8 mouse cellular contexts compared by ENCODE assay signal in genomic region chr2:29619484-29620300, GRCm38 (mm10). TPM values are rescaled to one million over a fixed set of nuclear protein-coding genes. Genes with fewer than 3 reads are reported as not detected.
DNase-seq lines count a peak whose midpoint lies in the region; ATAC-seq lines count a peak whose summit lies in the region.

Gene Rapgef1 (plus strand): TSS chr2:29619720.

- peak within 1 kb of the TSS; percentile 96 for H3K9ac ChIP-seq in embryonic facial prominence, embryonic 14.5 days (ENCODE audit: low read depth, low read length)
- H3K9ac ChIP-seq in limb, embryonic 13.5 days: peak within 1 kb of the TSS; percentile 93
- H3K9ac ChIP-seq in midbrain, embryonic 15.5 days: peak within 1 kb of the TSS; percentile 69

- H3K4me1 ChIP-seq in embryonic facial prominence, embryonic 14.5 days (ENCODE audit: control insufficient read depth, insufficient read depth, low read length): peaks cover 8% of the 10 kb centered on the region
- peaks cover 43% of the 10 kb centered on the region for H3K4me1 ChIP-seq in limb, embryonic 13.5 days
- H3K4me1 ChIP-seq in midbrain, embryonic 15.5 days: peaks cover 29% of the 10 kb centered on the region

- no peaks in the 10 kb centered on the region for H3K27me3 ChIP-seq in embryonic facial prominence, embryonic 14.5 days (replicated peaks; ENCODE audit: control insufficient read depth, insufficient read depth, low read length)
- no peaks in the 10 kb centered on the region for H3K27me3 ChIP-seq in limb, embryonic 13.5 days
- H3K27me3 ChIP-seq in midbrain, embryonic 15.5 days (replicated peaks): no peaks in the 10 kb centered on the region

- no peaks in the 10 kb centered on the region for H3K36me3 ChIP-seq in embryonic facial prominence, embryonic 14.5 days (ENCODE audit: control insufficient read depth, insufficient read depth, low read length)
- 0 out of 2 replicates have a peak, but pooled peaks cover 6% of the 10 kb centered on the region for H3K36me3 ChIP-seq in limb, embryonic 13.5 days
- H3K36me3 ChIP-seq in midbrain, embryonic 15.5 days (replicated peaks): no peaks in the 10 kb centered on the region

- ATAC-seq in embryonic facial prominence, embryonic 14.5 days (ENCODE audit: low read depth): peak; percentile 83
- peak; percentile 82 for ATAC-seq in limb, embryonic 13.5 days (ENCODE audit: low FRiP score, low read depth)
- peak; percentile 91 for ATAC-seq in midbrain, embryonic 15.5 days (replicated peaks)

- DNase-seq in 416B (ENCODE audit: low read depth): peak; percentile 68
- peak; percentile 83 to 97 for DNase-seq in adrenal gland, postnatal 4 days (ENCODE audit: low spot score in 2 of 2)
- DNase-seq in embryonic facial prominence, embryonic 14.5 days (ENCODE audit: low spot score): peak; percentile 53
- DNase-seq in heart, adult 8-10 months (ENCODE audit: low spot score): peak; percentile 86
- peak; percentile 63 to 78 for DNase-seq in kidney, adult 8-10 months
- peak; percentile 79 to 95 for DNase-seq in spleen, adult 18-20 months

- H3K9me3 ChIP-seq in embryonic facial prominence, embryonic 14.5 days (ENCODE audit: control insufficient read depth, low read length): no peaks in the 10 kb centered on the region
- no peaks in the 10 kb centered on the region for H3K9me3 ChIP-seq in limb, embryonic 13.5 days
- H3K9me3 ChIP-seq in midbrain, embryonic 15.5 days: no peaks in the 10 kb centered on the region

- peak within 1 kb of the TSS; percentile 90 for H3K27ac ChIP-seq in embryonic facial prominence, embryonic 14.5 days (replicated peaks; ENCODE audit: low read depth, low read length)
- peak within 1 kb of the TSS; percentile 88 for H3K27ac ChIP-seq in limb, embryonic 13.5 days
- peak within 1 kb of the TSS; percentile 92 for H3K27ac ChIP-seq in midbrain, embryonic 15.5 days

- WGBS in embryonic facial prominence, embryonic 14.5 days: 0% methylated on average over 13 of the region's 101 CpGs
- under 1% methylated on average over 62 of the region's 101 CpGs for WGBS in limb, embryonic 13.5 days
- WGBS in midbrain, embryonic 15.5 days: under 1% methylated on average over 70 of the region's 101 CpGs

- H3K4me2 ChIP-seq in embryonic facial prominence, embryonic 14.5 days (ENCODE audit: low read depth, low read length): peak within 1 kb of the TSS; percentile 57
- H3K4me2 ChIP-seq in limb, embryonic 13.5 days (replicated peaks): peak within 1 kb of the TSS; percentile 85
- peak within 1 kb of the TSS; percentile 72 for H3K4me2 ChIP-seq in midbrain, embryonic 15.5 days

- H3K4me3 ChIP-seq in embryonic facial prominence, embryonic 14.5 days (ENCODE audit: low read depth, low read length): peak within 1 kb of the TSS; percentile 82
- H3K4me3 ChIP-seq in limb, embryonic 13.5 days: peak within 1 kb of the TSS; percentile 84
- H3K4me3 ChIP-seq in midbrain, embryonic 15.5 days: peak within 1 kb of the TSS; percentile 77

RNA-seq across cellular contexts. Expression of gene Rapgef1, which starts in this region (rescaled TPM):
- total RNA-seq in adrenal gland, postnatal 4 days (2021): 10 to 100 TPM; 64.6 to 65.1 TPM
- 19.0 and 22.4 TPM in 2 replicates for polyA plus RNA-seq in embryonic facial prominence, embryonic 14.5 days (2014; fragmentation: Nextera tagmentation; extraction: Ambion mirVana)
- 100 to 1,000 TPM in 3 of 4 experiments, 10 to 100 TPM in 1; 98.1 to 113 (median 107) TPM for total RNA-seq in heart, adult 8-10 months (2022)
- polyA plus RNA-seq in limb, embryonic 13.5 days (2015; fragmentation: Nextera tagmentation; extraction: Ambion mirVana): 15.2 and 15.9 TPM in 2 replicates
- 24.2 and 25.6 TPM in 2 replicates for polyA plus RNA-seq in midbrain, embryonic 15.5 days (2015; fragmentation: Nextera tagmentation; extraction: Ambion mirVana)

Comparison
In these comparisons a context has a peak if more than half of its experiments do, and no peak if none do; other contexts are left out.
1. Peak in every context shown above with its lines: DNase-seq, ATAC-seq, H3K4me3 ChIP-seq and H3K27ac ChIP-seq.